Comparison of ENCODE assay signal across 8 mouse cellular contexts in genomic region chr4:137896612-137897297, GRCm38 (mm10). TPM values are rescaled to one million over a fixed set of nuclear protein-coding genes. Genes with fewer than 3 reads are reported as not detected.
DNase-seq lines count a peak whose midpoint lies in the region; ATAC-seq lines count a peak whose summit lies in the region.

No protein-coding gene starts in this region.

- no peak overlapping the region for H3K4me3 ChIP-seq in lung, embryonic 16.5 days (ENCODE audit: low read length)
- H3K4me3 ChIP-seq in forebrain, embryonic 10.5 days: no peak overlapping the region
- H3K4me3 ChIP-seq in neural tube, embryonic 15.5 days (replicated peaks): no peak overlapping the region

- no peaks in the 10 kb centered on the region for H3K9me3 ChIP-seq in lung, embryonic 16.5 days (ENCODE audit: control insufficient read depth, low read length)
- no peaks in the 10 kb centered on the region for H3K9me3 ChIP-seq in forebrain, embryonic 10.5 days
- H3K9me3 ChIP-seq in neural tube, embryonic 15.5 days (replicated peaks): no peaks in the 10 kb centered on the region

- peaks cover 7% of the 10 kb centered on the region; the same call in 1 of the 2 replicates for H3K27me3 ChIP-seq in lung, embryonic 16.5 days (ENCODE audit: control insufficient read depth, insufficient read depth, low read depth, low read length)
- H3K27me3 ChIP-seq in forebrain, embryonic 10.5 days (ENCODE audit: poor library complexity, severe bottlenecking): peaks cover 49% of the 10 kb centered on the region
- no peaks in the 10 kb centered on the region for H3K27me3 ChIP-seq in neural tube, embryonic 15.5 days (replicated peaks)

- DNase-seq in lung, postnatal 10 days: no peak
- peak; percentile 48 for DNase-seq in forebrain, embryonic 10.5 days (ENCODE audit: extremely low spot score, low spot score)
- DNase-seq in kidney, postnatal 14 days: peak; percentile 35
- no peak for DNase-seq in thymus, postnatal 0 days (ENCODE audit: low spot score)
- no peak for DNase-seq in thymus, postnatal 4 days
- DNase-seq in lung, postnatal 14 days: no peak

- ATAC-seq in lung, embryonic 16.5 days (ENCODE audit: low read depth): peak; percentile 29
- ATAC-seq in neural tube, embryonic 15.5 days (ENCODE audit: low FRiP score): peak; percentile 9

- H3K27ac ChIP-seq in lung, embryonic 16.5 days (ENCODE audit: low read length): peak overlapping the region; percentile 30; the same call in 1 of the 2 replicates
- H3K27ac ChIP-seq in forebrain, embryonic 10.5 days: peak overlapping the region; percentile 81
- H3K27ac ChIP-seq in neural tube, embryonic 15.5 days (replicated peaks): peak overlapping the region; percentile 75

- H3K9ac ChIP-seq in lung, embryonic 16.5 days (ENCODE audit: low read length): no peak overlapping the region
- no peak overlapping the region for H3K9ac ChIP-seq in neural tube, embryonic 15.5 days (replicated peaks)

- WGBS in lung, embryonic 16.5 days: 32% methylated on average over 12 of the region's 12 CpGs
- 26% methylated on average over 12 of the region's 12 CpGs for WGBS in forebrain, embryonic 10.5 days
- 19% methylated on average over 12 of the region's 12 CpGs for WGBS in neural tube, embryonic 15.5 days

- H3K4me2 ChIP-seq in lung, embryonic 16.5 days (ENCODE audit: low read depth, low read length): no peak overlapping the region
- H3K4me2 ChIP-seq in neural tube, embryonic 15.5 days: no peak overlapping the region

- no peaks in the 10 kb centered on the region for H3K36me3 ChIP-seq in lung, embryonic 16.5 days (ENCODE audit: control insufficient read depth, insufficient read depth, low read length)
- H3K36me3 ChIP-seq in forebrain, embryonic 10.5 days (replicated peaks): no peaks in the 10 kb centered on the region
- H3K36me3 ChIP-seq in neural tube, embryonic 15.5 days: no peaks in the 10 kb centered on the region

- peaks cover 29% of the 10 kb centered on the region for H3K4me1 ChIP-seq in lung, embryonic 16.5 days (replicated peaks; ENCODE audit: control insufficient read depth, insufficient read depth, low read length)
- H3K4me1 ChIP-seq in forebrain, embryonic 10.5 days: peaks cover 73% of the 10 kb centered on the region
- H3K4me1 ChIP-seq in neural tube, embryonic 15.5 days: peaks cover 47% of the 10 kb centered on the region

RNA-seq across cellular contexts. Expression of gene Ece1, which starts 34.7 kb away (rescaled TPM):
- 48.1 and 53.8 TPM in 2 replicates for polyA plus RNA-seq in lung, embryonic 16.5 days (2015; fragmentation: Nextera tagmentation; extraction: Ambion mirVana)
- 27.5 and 28.6 TPM in 2 replicates for polyA plus RNA-seq in forebrain, embryonic 10.5 days (2016; fragmentation: Nextera tagmentation; extraction: Ambion mirVana)
- polyA plus RNA-seq in neural tube, embryonic 15.5 days (2015; fragmentation: Nextera tagmentation; extraction: Ambion mirVana): 23.0 TPM in 2 replicates
- polyA plus RNA-seq in thymus, postnatal 0 days (2015; fragmentation: Nextera tagmentation; extraction: Ambion mirVana): 14.6 and 18.3 TPM in 2 replicates

Comparison
In these comparisons a context has a peak if more than half of its experiments do, and no peak if none do; other contexts are left out.
1. H3K27ac ChIP-seq: peak in every context shown above with its lines; median percentile 81 in forebrain, embryonic 10.5 days; 75 in neural tube, embryonic 15.5 days; 30 in lung, embryonic 16.5 days.
2. DNase-seq: peak in forebrain, embryonic 10.5 days (single experiment) and kidney, postnatal 14 days (single experiment); none in lung, postnatal 10 days (single experiment), thymus, postnatal 0 days (single experiment), thymus, postnatal 4 days (single experiment) and lung, postnatal 14 days (single experiment).